Mouse (Mus musculus): Measurements from ENCODE around the gene AI467606. TPM values are rescaled to one million over a fixed set of nuclear protein-coding genes. Genes with fewer than 3 reads are reported as not detected.

Gene AI467606
- polyA plus RNA-seq, 1 experiment, result 4.9 TPM

- no peak overlapping the region for H3K27ac ChIP-seq (ENCODE audit: control insufficient read depth, insufficient read depth, low read depth, low read length)
- no peak overlapping the region for H3K4me3 ChIP-seq (ENCODE audit: control insufficient read depth, low read depth, low read length)
- H3K36me3 ChIP-seq (ENCODE audit: control insufficient read depth, insufficient read depth, low read length), result no peaks in the 10 kb centered on the region
- TF ChIP-seq CTCF (IDR thresholded peaks at IDR 0.05; ENCODE audit: control insufficient read depth, insufficient read depth, insufficient replicate concordance, low read depth, low read length), result no peak
- H3K27me3 ChIP-seq (ENCODE audit: control insufficient read depth, insufficient read depth, low read length), result no peaks in the 10 kb centered on the region
- no peaks in the 10 kb centered on the region for H3K4me1 ChIP-seq (ENCODE audit: control insufficient read depth, insufficient read depth, low read length)
Observed at GRCm38 (mm10) chr7:127099528-127099927, 8.4 kb downstream of the AI467606 start.

DNA sequence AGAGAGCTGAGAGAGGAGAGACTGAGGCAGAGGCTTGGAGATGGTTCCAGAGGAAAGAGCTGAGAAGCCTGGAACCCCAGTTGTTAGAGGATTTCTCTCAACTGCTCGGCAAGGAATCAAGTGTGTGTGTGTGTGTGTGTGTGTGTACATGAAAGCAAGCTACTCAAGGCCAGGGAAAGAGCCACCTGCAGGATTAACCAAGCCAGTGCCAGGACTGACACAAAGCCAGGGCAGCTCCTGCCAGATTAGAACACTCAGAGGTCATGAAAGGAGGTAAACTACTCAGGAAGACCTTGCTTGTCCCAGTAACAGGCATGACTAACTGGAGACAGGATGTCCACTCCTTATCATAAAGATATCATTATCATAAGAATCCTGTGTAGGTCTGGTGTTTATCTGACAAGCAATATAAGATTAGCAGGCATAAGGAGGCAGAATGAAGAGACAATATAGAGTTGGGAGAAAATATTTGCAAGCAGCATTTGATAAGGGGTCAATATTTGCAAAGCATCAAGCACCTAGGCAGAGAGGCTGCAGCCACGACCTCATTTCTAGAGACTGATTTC is 10.4 kb downstream of the AI467606 start:
- no peak overlapping the region for H3K4me3 ChIP-seq (ENCODE audit: control insufficient read depth, low read depth, low read length)
- H3K36me3 ChIP-seq (ENCODE audit: control insufficient read depth, insufficient read depth, low read length), result no peaks in the 10 kb centered on the region
- H3K27ac ChIP-seq (ENCODE audit: control insufficient read depth, insufficient read depth, low read depth, low read length), result no peak overlapping the region
- H3K27me3 ChIP-seq (ENCODE audit: control insufficient read depth, insufficient read depth, low read length), result no peaks in the 10 kb centered on the region
- TF ChIP-seq CTCF (IDR thresholded peaks at IDR 0.05; ENCODE audit: control insufficient read depth, insufficient read depth, insufficient replicate concordance, low read depth, low read length) (no peak), POLR2A (IDR thresholded peaks at IDR 0.05; ENCODE audit: control insufficient read depth, low read depth, low read length) (no peak)
- no peaks in the 10 kb centered on the region for H3K4me1 ChIP-seq (ENCODE audit: control insufficient read depth, insufficient read depth, low read length)

DNA sequence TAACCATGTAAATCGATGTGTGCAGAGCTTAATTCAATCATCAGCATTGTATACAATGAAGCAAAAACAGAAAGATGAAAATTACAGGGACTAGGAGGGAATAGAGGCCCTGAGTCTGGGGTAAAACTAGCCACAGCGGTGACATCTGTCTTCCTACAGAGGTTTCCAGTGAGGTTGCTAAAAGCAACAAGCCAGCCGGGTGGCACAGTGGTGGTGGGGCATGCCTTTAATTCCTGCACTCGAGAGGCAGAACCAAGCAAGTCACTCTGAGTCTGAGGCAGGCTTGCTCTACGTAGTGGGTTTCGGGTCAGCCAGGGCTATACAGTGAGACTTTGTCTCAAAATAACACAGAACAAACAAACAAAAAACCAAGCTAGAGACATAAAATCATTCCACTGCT is 11.0 kb downstream of the AI467606 start:
- no peaks in the 10 kb centered on the region for H3K27me3 ChIP-seq (ENCODE audit: control insufficient read depth, insufficient read depth, low read length)
- no peak for TF ChIP-seq CTCF (IDR thresholded peaks at IDR 0.05; ENCODE audit: control insufficient read depth, insufficient read depth, insufficient replicate concordance, low read depth, low read length)
- no peak for TF ChIP-seq POLR2A (IDR thresholded peaks at IDR 0.05; ENCODE audit: control insufficient read depth, low read depth, low read length)
- H3K4me3 ChIP-seq (ENCODE audit: control insufficient read depth, low read depth, low read length), result no peak overlapping the region
- no peaks in the 10 kb centered on the region for H3K36me3 ChIP-seq (ENCODE audit: control insufficient read depth, insufficient read depth, low read length)
- H3K27ac ChIP-seq (ENCODE audit: control insufficient read depth, insufficient read depth, low read depth, low read length), result no peak overlapping the region
- no peaks in the 10 kb centered on the region for H3K4me1 ChIP-seq (ENCODE audit: control insufficient read depth, insufficient read depth, low read length)

DNA sequence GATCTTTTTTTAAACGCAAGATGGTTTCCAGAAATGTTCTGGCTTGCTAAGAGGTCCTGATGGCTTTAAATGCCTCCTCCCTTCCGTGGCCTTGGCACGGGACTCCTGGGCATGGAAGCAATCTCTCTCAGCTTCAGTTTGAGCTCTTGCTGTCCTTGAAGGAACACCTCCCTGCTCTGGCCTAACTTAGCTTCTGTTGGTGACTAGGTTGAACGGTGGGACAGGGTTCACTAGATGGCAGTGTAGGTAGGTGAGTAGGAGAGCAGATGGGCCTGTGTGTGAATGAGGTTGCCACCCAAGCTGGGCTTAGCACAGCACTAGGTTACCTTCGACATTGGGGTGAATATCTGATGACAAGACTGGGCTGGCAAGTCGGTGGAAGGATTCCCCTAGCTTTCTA is 12.8 kb downstream of the AI467606 start:
- H3K27me3 ChIP-seq (ENCODE audit: control insufficient read depth, insufficient read depth, low read length), result no peaks in the 10 kb centered on the region
- TF ChIP-seq CTCF (IDR thresholded peaks at IDR 0.05; ENCODE audit: control insufficient read depth, insufficient read depth, insufficient replicate concordance, low read depth, low read length) (peak; percentile 15; the same call in 1 of the 2 replicates), POLR2A (IDR thresholded peaks at IDR 0.05; ENCODE audit: control insufficient read depth, low read depth, low read length) (no peak)
- H3K36me3 ChIP-seq (ENCODE audit: control insufficient read depth, insufficient read depth, low read length), result no peaks in the 10 kb centered on the region
- no peak overlapping the region for H3K27ac ChIP-seq (ENCODE audit: control insufficient read depth, insufficient read depth, low read depth, low read length)
- peak overlapping the region; percentile 55 for H3K4me3 ChIP-seq (ENCODE audit: control insufficient read depth, low read depth, low read length)
- no peaks in the 10 kb centered on the region for H3K4me1 ChIP-seq (ENCODE audit: control insufficient read depth, insufficient read depth, low read length)

- no peak overlapping the region; the same call in 1 of the 2 replicates for H3K27ac ChIP-seq (ENCODE audit: control insufficient read depth, insufficient read depth, low read depth, low read length)
- peak overlapping the region; percentile 55 for H3K4me3 ChIP-seq (ENCODE audit: control insufficient read depth, low read depth, low read length)
- H3K27me3 ChIP-seq (ENCODE audit: control insufficient read depth, insufficient read depth, low read length), result no peaks in the 10 kb centered on the region
- H3K36me3 ChIP-seq (ENCODE audit: control insufficient read depth, insufficient read depth, low read length), result no peaks in the 10 kb centered on the region
- no peaks in the 10 kb centered on the region for H3K4me1 ChIP-seq (ENCODE audit: control insufficient read depth, insufficient read depth, low read length)
- TF ChIP-seq POLR2A (IDR thresholded peaks at IDR 0.05; ENCODE audit: control insufficient read depth, low read depth, low read length) (no peak; the same call in 1 of the 2 replicates), CTCF (IDR thresholded peaks at IDR 0.05; ENCODE audit: control insufficient read depth, insufficient read depth, insufficient replicate concordance, low read depth, low read length) (no peak)
Observed at GRCm38 (mm10) chr7:127104560-127105332, 13.6 kb downstream of the AI467606 start.

DNA sequence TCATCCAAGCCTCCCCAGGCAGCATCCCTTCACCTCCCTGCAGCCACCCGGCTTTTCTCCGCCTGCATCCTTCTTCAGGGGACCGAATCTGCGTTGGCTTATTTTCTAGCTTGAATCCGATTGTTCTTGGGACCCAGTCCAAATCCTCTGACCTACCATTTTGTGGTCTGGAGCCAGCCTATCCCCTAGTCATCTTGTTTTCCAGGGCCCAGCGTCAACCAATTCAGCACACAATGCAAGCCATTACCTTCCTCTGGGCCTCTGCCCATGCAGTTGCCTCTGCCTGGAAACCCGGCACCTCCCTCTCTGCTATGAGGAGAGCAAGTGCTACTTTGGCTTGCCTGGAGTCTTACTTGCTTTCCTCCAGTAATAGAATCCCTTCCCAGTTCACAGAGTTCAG is 14.4 kb downstream of the AI467606 start:
- Histone ChIP-seq H3K4me3 (ENCODE audit: control insufficient read depth, low read depth, low read length) (no peak overlapping the region), H3K4me1 (ENCODE audit: control insufficient read depth, insufficient read depth, low read length) (no peaks in the 10 kb centered on the region), H3K36me3 (ENCODE audit: control insufficient read depth, insufficient read depth, low read length) (no peaks in the 10 kb centered on the region), H3K27me3 (ENCODE audit: control insufficient read depth, insufficient read depth, low read length) (no peaks in the 10 kb centered on the region), H3K27ac (ENCODE audit: control insufficient read depth, insufficient read depth, low read depth, low read length) (no peak overlapping the region)
- no peak for TF ChIP-seq POLR2A (IDR thresholded peaks at IDR 0.05; ENCODE audit: control insufficient read depth, low read depth, low read length)
- no peak for TF ChIP-seq CTCF (IDR thresholded peaks at IDR 0.05; ENCODE audit: control insufficient read depth, insufficient read depth, insufficient replicate concordance, low read depth, low read length)

- peak; percentile 85 for TF ChIP-seq CTCF (IDR thresholded peaks at IDR 0.05; ENCODE audit: control insufficient read depth, insufficient read depth, insufficient replicate concordance, low read depth, low read length)
- TF ChIP-seq POLR2A (IDR thresholded peaks at IDR 0.05; ENCODE audit: control insufficient read depth, low read depth, low read length), result no peak
- no peak overlapping the region for H3K4me3 ChIP-seq (ENCODE audit: control insufficient read depth, low read depth, low read length)
- no peaks in the 10 kb centered on the region; the same call in 1 of the 2 replicates for H3K4me1 ChIP-seq (ENCODE audit: control insufficient read depth, insufficient read depth, low read length)
- no peak overlapping the region for H3K27ac ChIP-seq (ENCODE audit: control insufficient read depth, insufficient read depth, low read depth, low read length)
- no peaks in the 10 kb centered on the region for H3K36me3 ChIP-seq (ENCODE audit: control insufficient read depth, insufficient read depth, low read length)
- H3K27me3 ChIP-seq (ENCODE audit: control insufficient read depth, insufficient read depth, low read length), result no peaks in the 10 kb centered on the region
Observed at GRCm38 (mm10) chr7:127110239-127111007, 19.3 kb downstream of the AI467606 start.
